17 mouse cellular contexts compared by ENCODE assay signal in genomic region chr12:12530796-12531195, GRCm38 (mm10).
DNase-seq lines count a peak whose midpoint lies in the region; ATAC-seq lines count a peak whose summit lies in the region.
"Had no signal": no experiment of that assay in that cellular context is flagged by ENCODE, and none has a peak within 500 bp of the region (broad histone marks: within the 10 kb centered on the region; RNA-seq: fewer than 3 reads in every experiment).

No protein-coding gene starts in this region.

- no peak overlapping the region for H3K4me2 ChIP-seq in forebrain, embryonic 11.5 days (ENCODE audit: low read depth, low read length, severe bottlenecking)
- H3K4me2 ChIP-seq: embryonic facial prominence, embryonic 12.5 days; limb, embryonic 12.5 days; midbrain, embryonic 13.5 days had no signal

- no peak for ATAC-seq in forebrain, embryonic 11.5 days (replicated peaks; ENCODE audit: low FRiP score)
- ATAC-seq: liver, postnatal 0 days; midbrain, embryonic 13.5 days had no signal

- H3K4me1 ChIP-seq in forebrain, embryonic 10.5 days = peaks cover 56% of the 10 kb centered on the region
- peaks cover 9% of the 10 kb centered on the region; the same call in 1 of the 2 replicates for H3K4me1 ChIP-seq in forebrain, embryonic 11.5 days (replicated peaks; ENCODE audit: control insufficient read depth, insufficient read depth, low read length)
- H3K4me1 ChIP-seq: embryonic facial prominence, embryonic 12.5 days; limb, embryonic 12.5 days had no signal

- no peak overlapping the region for H3K9ac ChIP-seq in forebrain, embryonic 11.5 days (ENCODE audit: low read length)
- H3K9ac ChIP-seq: embryonic facial prominence, embryonic 12.5 days; limb, embryonic 12.5 days; liver, postnatal 0 days; midbrain, embryonic 13.5 days had no signal

- H3K27me3 ChIP-seq in forebrain, embryonic 10.5 days (ENCODE audit: poor library complexity, severe bottlenecking) = no peaks in the 10 kb centered on the region
- H3K27me3 ChIP-seq in forebrain, embryonic 11.5 days (ENCODE audit: control insufficient read depth, insufficient read depth, low read length) = no peaks in the 10 kb centered on the region
- H3K27me3 ChIP-seq: embryonic facial prominence, embryonic 12.5 days; limb, embryonic 12.5 days; midbrain, embryonic 13.5 days had no signal

- WGBS in forebrain, embryonic 10.5 days = 80% methylated on average over 6 of the region's 6 CpGs
- WGBS in forebrain, embryonic 11.5 days = 69% methylated on average over 6 of the region's 6 CpGs

- no peak overlapping the region for H3K4me3 ChIP-seq in forebrain, embryonic 10.5 days
- no peak overlapping the region for H3K4me3 ChIP-seq in forebrain, embryonic 11.5 days (ENCODE audit: low read depth, low read length)
- H3K4me3 ChIP-seq: embryonic facial prominence, embryonic 12.5 days; hindbrain, embryonic 10.5 days; limb, embryonic 12.5 days; midbrain, embryonic 13.5 days had no signal

- no peak for DNase-seq in forebrain, embryonic 10.5 days (ENCODE audit: extremely low spot score, low spot score)
- DNase-seq in forebrain, embryonic 11.5 days (ENCODE audit: low spot score) = no peak
- peak; percentile 25 for DNase-seq in Muller cell, postnatal 12 days (ENCODE audit: inconsistent ontology term)
- peak; percentile 38 for DNase-seq in kidney, adult 9 months
- DNase-seq in lung, postnatal 10 days = peak; percentile 5
- DNase-seq in left cerebral cortex, adult 8-10 months (ENCODE audit: low spot score in 2 of 2) = no peak
- DNase-seq in B cell, adult 2 months = no peak
- no peak for DNase-seq in thymus, postnatal 0 days (ENCODE audit: low spot score)
- DNase-seq: adrenal gland, postnatal 14 days; cerebellum, postnatal 25 days; liver, postnatal 0 days; right cerebral cortex, postnatal 14 days; thymus, postnatal 36 days had no signal

- H3K36me3 ChIP-seq in forebrain, embryonic 10.5 days (replicated peaks) = no peaks in the 10 kb centered on the region
- no peaks in the 10 kb centered on the region for H3K36me3 ChIP-seq in forebrain, embryonic 11.5 days (ENCODE audit: control insufficient read depth, insufficient read depth, low read length)
- H3K36me3 ChIP-seq: embryonic facial prominence, embryonic 12.5 days; hindbrain, embryonic 10.5 days; limb, embryonic 12.5 days; midbrain, embryonic 13.5 days had no signal

- H3K27ac ChIP-seq in forebrain, embryonic 10.5 days = peak overlapping the region; percentile 60
- no peak overlapping the region for H3K27ac ChIP-seq in forebrain, embryonic 11.5 days (ENCODE audit: low read depth, low read length)
- H3K27ac ChIP-seq: embryonic facial prominence, embryonic 12.5 days; hindbrain, embryonic 10.5 days; limb, embryonic 12.5 days; midbrain, embryonic 13.5 days had no signal

- H3K9me3 ChIP-seq in forebrain, embryonic 10.5 days = no peaks in the 10 kb centered on the region
- no peaks in the 10 kb centered on the region for H3K9me3 ChIP-seq in forebrain, embryonic 11.5 days (ENCODE audit: control insufficient read depth, low read length)
- H3K9me3 ChIP-seq: embryonic facial prominence, embryonic 12.5 days; hindbrain, embryonic 10.5 days; limb, embryonic 12.5 days; midbrain, embryonic 13.5 days had no signal

Comparison
In these comparisons a context has a peak if more than half of its experiments do, and no peak if none do; other contexts are left out.
1. DNase-seq: peak in Muller cell, postnatal 12 days (single experiment), kidney, adult 9 months (single experiment) and lung, postnatal 10 days (single experiment); none in forebrain, embryonic 10.5 days (single experiment), forebrain, embryonic 11.5 days (single experiment), left cerebral cortex, adult 8-10 months (0 of 2), B cell, adult 2 months (0 of 2) and thymus, postnatal 0 days (single experiment).